Mouse (Mus musculus): ENCODE results near the gene Ppm1d. TPM values are rescaled to one million over a fixed set of nuclear protein-coding genes. Genes with fewer than 3 reads are reported as not detected.

The Ppm1d gene
- polyA plus RNA-seq, 1 experiment: 6.1 TPM

DNA sequence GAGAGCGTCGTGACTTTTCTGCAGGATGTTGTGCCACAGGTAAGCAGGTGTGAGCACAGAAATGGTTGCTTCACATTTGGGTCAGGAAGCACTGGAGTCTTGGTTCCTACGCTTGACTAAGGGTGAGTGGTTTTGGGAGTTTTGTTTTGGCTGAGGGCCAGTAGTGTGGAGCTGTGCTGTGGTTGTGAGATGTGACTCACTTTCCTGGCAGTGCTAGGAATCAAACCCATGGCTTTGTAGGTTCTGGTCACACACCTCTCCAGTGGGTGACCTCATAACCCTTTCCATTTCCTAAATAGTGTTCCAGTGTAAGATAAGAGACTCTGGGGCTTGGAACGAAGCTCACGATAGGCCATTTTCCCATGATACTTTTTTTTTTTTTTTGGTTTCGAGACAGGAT is 48.6 kb downstream of the Ppm1d start:
- Histone ChIP-seq H3ac (ENCODE audit: control insufficient read depth, insufficient read length) (no peak overlapping the region), H3K4me3 (no peak overlapping the region), H3K4me2 (ENCODE audit: low read depth) (no peak overlapping the region), H3K79me2 (ENCODE audit: control insufficient read depth, insufficient read depth) (no peaks in the 10 kb centered on the region), H3K36me3 (ENCODE audit: control insufficient read depth, insufficient read depth) (peaks cover 8% of the 10 kb centered on the region), H3K27me3 (ENCODE audit: control insufficient read depth, insufficient read depth, insufficient read length) (no peaks in the 10 kb centered on the region)
- TF ChIP-seq POLR2A (IDR thresholded peaks at IDR 0.05; ENCODE audit: insufficient read length, low read depth): no peak
- TF ChIP-seq MYOD1 (IDR thresholded peaks at IDR 0.05; ENCODE audit: control insufficient read depth in 1 of 3, insufficient read length in 2 of 3, low read depth in 2 of 3): no peak
- TF ChIP-seq USF1 (IDR thresholded peaks at IDR 0.05; ENCODE audit: low read depth): no peak
- TF ChIP-seq POLR2AphosphoS2 (IDR thresholded peaks at IDR 0.05; ENCODE audit: insufficient read length, low read depth): no peak
- TF ChIP-seq REST (IDR thresholded peaks at IDR 0.05; ENCODE audit: insufficient read depth, insufficient read length): no peak
- TF ChIP-seq CEBPB (IDR thresholded peaks at IDR 0.05; ENCODE audit: insufficient read depth, poor library complexity, severe bottlenecking): no peak
- no peak for TF ChIP-seq TCF3 (IDR thresholded peaks at IDR 0.05; ENCODE audit: insufficient read length, low read depth)
- no peak for TF ChIP-seq MYOG (IDR thresholded peaks at IDR 0.05; ENCODE audit: control insufficient read depth in 1 of 3, insufficient read depth in 1 of 3, insufficient read length in 2 of 3, low read depth in 2 of 3)
- no peak for TF ChIP-seq E2F4 (IDR thresholded peaks at IDR 0.05; ENCODE audit: insufficient read depth)
- no peak for TF ChIP-seq SRF (IDR thresholded peaks at IDR 0.05; ENCODE audit: control insufficient read depth, insufficient read length, low read depth)
- TF ChIP-seq TCF12 (IDR thresholded peaks at IDR 0.05; ENCODE audit: insufficient read depth, poor library complexity, severe bottlenecking): no peak
- TF ChIP-seq MAX (IDR thresholded peaks at IDR 0.05; ENCODE audit: low read depth): no peak

- H3ac ChIP-seq (ENCODE audit: control insufficient read depth, insufficient read length): no peak overlapping the region
- peaks cover 8% of the 10 kb centered on the region for H3K36me3 ChIP-seq (ENCODE audit: control insufficient read depth, insufficient read depth)
These were observed 50.6 kb downstream of the Ppm1d start for GRCm38 (mm10) chr11:85361621-85362020.

DNA sequence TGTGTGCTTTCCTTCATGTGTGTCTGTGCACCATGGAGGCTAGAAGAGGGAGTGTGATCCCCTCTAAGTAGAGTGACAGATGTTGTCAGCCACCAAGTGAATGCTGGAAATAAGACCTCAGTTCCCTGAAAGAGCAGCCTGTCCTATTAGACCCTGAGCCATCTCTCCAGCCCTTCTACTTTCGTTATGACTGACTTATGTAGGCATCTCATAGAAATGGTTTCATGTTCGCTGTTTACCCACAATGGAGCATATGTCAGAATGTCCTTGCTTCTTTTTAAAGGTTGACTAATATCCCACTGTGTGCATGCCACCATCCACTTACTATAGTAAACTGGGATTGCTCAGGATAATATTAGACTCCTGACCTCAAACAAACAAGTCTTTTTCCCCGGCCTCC is 55.1 kb downstream of the Ppm1d start:
- H3ac ChIP-seq (ENCODE audit: control insufficient read depth, insufficient read length): no peak overlapping the region
- H3K27me3 ChIP-seq (ENCODE audit: control insufficient read depth, insufficient read depth, insufficient read length): no peaks in the 10 kb centered on the region
- TF ChIP-seq MYOD1 (IDR thresholded peaks at IDR 0.05; ENCODE audit: control insufficient read depth in 1 of 3, insufficient read length in 2 of 3, low read depth in 2 of 3) (no peak), MAX (IDR thresholded peaks at IDR 0.05; ENCODE audit: low read depth) (no peak)
- H3K4me2 ChIP-seq (ENCODE audit: low read depth): no peak overlapping the region
- peaks cover 4% of the 10 kb centered on the region for H3K36me3 ChIP-seq (ENCODE audit: control insufficient read depth, insufficient read depth)
- H3K79me2 ChIP-seq (ENCODE audit: control insufficient read depth, insufficient read depth): no peaks in the 10 kb centered on the region
- H3K4me3 ChIP-seq: no peak overlapping the region

More at GRCm38 (mm10) chr11:85361621-85362020, 50.6 kb downstream of the Ppm1d start:
- Histone ChIP-seq H3K4me3 (no peak overlapping the region), H3K79me2 (ENCODE audit: control insufficient read depth, insufficient read depth) (no peaks in the 10 kb centered on the region), H3K27me3 (ENCODE audit: control insufficient read depth, insufficient read depth, insufficient read length) (no peaks in the 10 kb centered on the region), H3K4me2 (ENCODE audit: low read depth) (no peak overlapping the region)
- no peak for TF ChIP-seq POLR2A (IDR thresholded peaks at IDR 0.05; ENCODE audit: insufficient read length, low read depth)
- no peak for TF ChIP-seq MYOD1 (IDR thresholded peaks at IDR 0.05; ENCODE audit: control insufficient read depth in 1 of 3, insufficient read length in 2 of 3, low read depth in 2 of 3)
- no peak for TF ChIP-seq MYOG (IDR thresholded peaks at IDR 0.05; ENCODE audit: control insufficient read depth in 1 of 3, insufficient read depth in 1 of 3, insufficient read length in 2 of 3, low read depth in 2 of 3)
- TF ChIP-seq USF1 (IDR thresholded peaks at IDR 0.05; ENCODE audit: low read depth): no peak
- no peak for TF ChIP-seq POLR2AphosphoS2 (IDR thresholded peaks at IDR 0.05; ENCODE audit: insufficient read length, low read depth)

DNA sequence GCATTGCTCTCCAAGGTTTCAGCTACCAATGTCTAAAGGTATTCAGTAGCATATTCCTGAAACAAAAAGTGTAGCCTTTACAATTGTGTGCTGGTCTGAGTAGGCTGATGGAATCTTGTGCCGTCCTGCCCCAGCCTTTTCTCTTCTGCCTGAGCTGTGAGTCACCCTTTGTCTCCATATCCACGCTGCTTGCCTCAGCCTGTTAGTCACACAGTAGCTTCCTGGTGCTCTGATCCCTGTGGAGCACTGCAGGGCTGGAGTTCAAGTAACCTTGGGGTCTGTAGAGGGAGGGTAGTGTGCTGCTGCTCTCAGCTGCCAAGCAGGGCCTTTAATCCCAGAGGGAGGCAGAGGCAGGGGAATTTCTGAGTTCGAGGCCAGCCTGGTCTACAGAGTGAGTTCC is 56.8 kb downstream of the Ppm1d start:
- H3K4me2 ChIP-seq (ENCODE audit: low read depth): peak overlapping the region; percentile 62
- H3K27me3 ChIP-seq (ENCODE audit: control insufficient read depth, insufficient read depth, insufficient read length): no peaks in the 10 kb centered on the region
- H3K79me2 ChIP-seq (ENCODE audit: control insufficient read depth, insufficient read depth): no peaks in the 10 kb centered on the region
- TF ChIP-seq CEBPB (IDR thresholded peaks at IDR 0.05; ENCODE audit: insufficient read depth, poor library complexity, severe bottlenecking) (peak; percentile 28; the same call in 1 of the 2 replicates), MYOD1 (IDR thresholded peaks at IDR 0.05; ENCODE audit: control insufficient read depth in 1 of 3, insufficient read length in 2 of 3, low read depth in 2 of 3) (no peak)
- no peak overlapping the region for H3ac ChIP-seq (ENCODE audit: control insufficient read depth, insufficient read length)
- peaks cover 6% of the 10 kb centered on the region for H3K36me3 ChIP-seq (ENCODE audit: control insufficient read depth, insufficient read depth)
- H3K4me3 ChIP-seq: no peak overlapping the region

DNA sequence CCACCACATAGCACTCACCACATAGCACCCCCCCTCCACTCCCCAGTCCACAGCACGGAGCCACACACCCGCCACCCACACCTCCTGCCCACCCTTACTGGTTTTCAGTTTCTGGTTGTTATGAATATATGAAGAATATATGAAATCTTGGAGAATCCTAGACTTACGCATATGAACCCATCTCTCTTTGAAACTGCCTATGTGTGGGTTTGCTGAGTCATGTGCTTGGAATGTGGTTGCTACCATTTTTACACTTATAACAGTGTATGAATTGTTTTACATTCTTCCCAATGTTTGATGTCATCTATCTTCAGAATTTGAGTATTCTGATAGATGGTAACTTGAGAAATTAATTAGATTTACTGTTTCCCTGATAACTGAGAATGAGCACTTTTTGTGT is 68.0 kb downstream of the Ppm1d start:
- no peak for TF ChIP-seq MAX (IDR thresholded peaks at IDR 0.05; ENCODE audit: low read depth)
- no peak for TF ChIP-seq MYOD1 (IDR thresholded peaks at IDR 0.05; ENCODE audit: control insufficient read depth in 1 of 3, insufficient read length in 2 of 3, low read depth in 2 of 3)
- TF ChIP-seq USF1 (IDR thresholded peaks at IDR 0.05; ENCODE audit: low read depth): no peak
- no peak for TF ChIP-seq CEBPB (IDR thresholded peaks at IDR 0.05; ENCODE audit: insufficient read depth, poor library complexity, severe bottlenecking)
- no peak for TF ChIP-seq TCF3 (IDR thresholded peaks at IDR 0.05; ENCODE audit: insufficient read length, low read depth)
- no peak for TF ChIP-seq E2F4 (IDR thresholded peaks at IDR 0.05; ENCODE audit: insufficient read depth)
- TF ChIP-seq REST (IDR thresholded peaks at IDR 0.05; ENCODE audit: insufficient read depth, insufficient read length): no peak
- no peak for TF ChIP-seq POLR2AphosphoS2 (IDR thresholded peaks at IDR 0.05; ENCODE audit: insufficient read length, low read depth)
- no peak for TF ChIP-seq TCF12 (IDR thresholded peaks at IDR 0.05; ENCODE audit: insufficient read depth, poor library complexity, severe bottlenecking)
- TF ChIP-seq POLR2A (IDR thresholded peaks at IDR 0.05; ENCODE audit: insufficient read length, low read depth): no peak
- no peak for TF ChIP-seq MYOG (IDR thresholded peaks at IDR 0.05; ENCODE audit: control insufficient read depth in 1 of 3, insufficient read depth in 1 of 3, insufficient read length in 2 of 3, low read depth in 2 of 3)
- TF ChIP-seq SRF (IDR thresholded peaks at IDR 0.05; ENCODE audit: control insufficient read depth, insufficient read length, low read depth): no peak
- H3ac ChIP-seq (ENCODE audit: control insufficient read depth, insufficient read length): no peak overlapping the region
- H3K79me2 ChIP-seq (ENCODE audit: control insufficient read depth, insufficient read depth): no peaks in the 10 kb centered on the region
- no peak overlapping the region for H3K4me3 ChIP-seq
- H3K36me3 ChIP-seq (ENCODE audit: control insufficient read depth, insufficient read depth): no peaks in the 10 kb centered on the region
- H3K27me3 ChIP-seq (ENCODE audit: control insufficient read depth, insufficient read depth, insufficient read length): no peaks in the 10 kb centered on the region
- peak overlapping the region; percentile 30 for H3K4me2 ChIP-seq (ENCODE audit: low read depth)

Measured in myocyte (in vitro differentiated cells).